Mouse (Mus musculus) G1E-ER4 (cell line): ENCODE data around the gene Atg5. TPM values are rescaled to one million over a fixed set of nuclear protein-coding genes. Genes with fewer than 3 reads are reported as not detected.

ENCODE experiments used
- GATA1 ChIP-seq: IDR thresholded peaks from one replicate; pipeline ENCODE4 v1.8.0; 2012; ENCODE audit warnings: low read length, inconsistent platforms
- polyA plus RNA-seq: library from polyadenylated mRNA; stranded (reverse); fragments of >175 nt; gene quantifications from 2 replicates; pipeline ENCODE4 v1.2.3, GENCODE M21; 2012

Gene Atg5
- polyA plus RNA-seq, 1 experiment = 5.0 TPM

- no peak for TF ChIP-seq GATA1
Measured at GRCm38 (mm10) chr10:44367043-44367442, 98.9 kb downstream of the Atg5 start.

DNA sequence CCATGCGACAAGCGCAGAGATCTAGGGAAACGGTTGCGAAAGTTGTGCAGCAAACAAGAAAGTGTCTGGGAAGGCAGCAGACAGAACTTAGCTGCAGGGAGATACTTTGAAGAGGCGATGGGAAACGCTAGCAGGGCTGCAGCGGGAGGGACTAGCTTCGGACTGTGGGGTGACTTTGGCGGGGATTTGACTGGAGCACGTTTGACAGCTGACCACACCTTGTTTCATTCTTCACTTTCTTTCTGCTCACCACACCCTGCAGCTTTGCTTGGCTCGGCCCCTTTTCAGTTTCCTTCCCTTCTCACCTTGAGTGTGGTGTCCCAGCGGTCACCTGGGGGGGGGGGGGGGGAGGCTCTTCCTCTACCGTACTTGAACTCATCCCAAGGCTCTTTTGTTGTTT, 100.4 kb downstream of the Atg5 start:
- TF ChIP-seq GATA1 = no peak

DNA sequence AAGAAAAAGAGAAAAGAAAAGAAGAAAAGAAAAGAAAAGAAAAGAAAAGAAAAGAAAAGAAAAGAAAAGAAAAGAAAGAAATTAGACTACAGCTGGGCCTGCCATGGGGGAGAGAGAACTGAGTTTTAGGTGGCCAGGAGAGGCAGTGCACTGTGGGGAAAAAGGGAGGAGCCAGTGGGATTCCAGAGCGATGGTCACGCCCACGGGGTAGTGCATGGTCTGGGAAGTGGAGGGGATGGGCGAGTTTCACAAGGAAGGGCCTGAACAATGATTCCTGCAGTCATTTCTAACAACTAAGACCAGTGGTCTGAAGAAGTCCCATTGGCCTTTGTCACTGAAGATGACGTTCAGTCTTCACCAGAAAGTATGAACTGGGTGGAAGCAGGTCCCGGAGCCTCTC, 102.5 kb downstream of the Atg5 start:
- TF ChIP-seq GATA1 = no peak

GRCm38 (mm10) chr10:44372210-44372609, 104.1 kb downstream of the Atg5 start:
- TF ChIP-seq GATA1 = no peak

- no peak for TF ChIP-seq GATA1
Measured at GRCm38 (mm10) chr10:44374678-44375077, 106.5 kb downstream of the Atg5 start.

- TF ChIP-seq GATA1 = no peak
Measured at GRCm38 (mm10) chr10:44375501-44375900, 107.3 kb downstream of the Atg5 start.

DNA sequence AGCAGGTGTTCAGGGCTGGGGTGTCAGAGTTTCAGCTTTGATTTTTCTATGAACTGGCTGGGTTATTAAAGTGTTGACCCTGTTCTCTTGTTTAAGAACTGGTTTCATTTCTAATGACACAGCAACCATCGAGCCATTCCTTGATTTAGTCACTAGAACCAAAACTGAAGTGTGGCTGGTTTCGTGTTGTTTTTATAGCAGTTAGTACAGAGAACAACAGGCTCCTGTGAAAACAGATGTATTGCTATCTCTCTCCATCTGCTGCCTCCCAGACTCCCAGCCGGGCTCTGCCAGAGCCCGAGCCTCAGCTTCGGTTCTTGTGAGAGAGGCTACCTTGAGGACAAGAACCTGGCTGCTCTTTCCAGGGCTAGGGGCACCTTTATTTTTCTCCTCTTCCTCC, 109.7 kb downstream of the Atg5 start:
- no peak for TF ChIP-seq GATA1

DNA sequence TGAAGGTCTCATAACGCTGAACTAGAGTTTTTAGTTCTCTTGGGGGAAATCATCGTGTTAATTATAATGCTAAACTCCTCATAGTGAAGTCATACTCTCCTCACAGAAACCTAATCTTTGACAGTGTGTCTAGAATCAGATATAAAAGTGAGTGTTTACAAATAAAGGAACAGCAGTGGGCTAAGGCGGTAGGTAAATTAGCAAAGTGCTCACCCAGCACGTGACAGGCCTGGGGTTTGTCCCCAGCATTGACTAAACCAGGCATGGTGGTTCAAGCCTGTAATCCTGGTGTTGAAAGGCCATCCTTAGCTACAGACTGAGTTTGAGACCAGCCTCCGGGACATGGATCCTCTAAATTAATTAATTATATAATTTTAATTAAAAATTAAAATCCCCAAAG, 110.2 kb downstream of the Atg5 start:
- TF ChIP-seq GATA1 = no peak

- no peak for TF ChIP-seq GATA1
Measured at GRCm38 (mm10) chr10:44380476-44381208, 112.5 kb downstream of the Atg5 start.

- TF ChIP-seq GATA1 = no peak
Measured at GRCm38 (mm10) chr10:44381397-44381796, 113.2 kb downstream of the Atg5 start.

DNA sequence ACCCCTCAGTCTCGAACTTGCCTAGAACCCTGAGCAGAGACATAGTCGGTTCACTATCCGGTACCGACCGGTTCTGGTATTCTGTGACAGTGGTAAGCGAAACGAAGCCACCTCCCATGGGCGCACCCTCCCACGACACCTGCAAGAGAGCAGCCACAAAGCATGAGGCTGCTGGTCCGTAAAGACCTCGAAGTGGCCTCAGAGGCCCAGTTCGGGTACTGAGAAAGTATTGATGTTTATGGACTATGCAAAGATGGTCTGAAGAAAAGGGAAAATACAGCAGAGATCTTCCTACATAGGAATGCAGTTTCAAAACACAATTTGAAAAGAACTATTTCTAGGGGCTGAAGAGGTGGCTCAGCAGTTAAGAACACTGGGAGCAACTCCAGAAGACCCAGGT, 113.8 kb downstream of the Atg5 start:
- TF ChIP-seq GATA1 = no peak

DNA sequence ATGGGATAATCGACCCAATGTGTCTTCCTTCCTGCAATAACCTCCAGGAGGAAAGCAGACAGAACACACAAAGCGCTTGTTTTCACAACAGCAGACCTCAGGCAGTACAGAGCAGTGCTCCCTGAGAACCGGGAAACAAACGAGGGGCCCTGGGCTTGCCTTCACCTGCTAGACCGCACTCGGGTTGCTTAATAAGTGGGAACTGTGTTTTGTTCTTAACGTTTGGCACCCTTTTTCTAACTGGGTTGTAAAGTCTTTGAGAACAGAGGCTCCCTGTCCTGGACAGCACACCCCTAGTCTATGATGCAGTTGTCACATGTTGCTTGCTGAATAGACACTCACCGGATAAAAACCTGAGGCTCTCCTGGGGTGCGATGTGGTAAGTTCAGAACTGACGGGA, 115.1 kb downstream of the Atg5 start:
- TF ChIP-seq GATA1 = no peak

- no peak for TF ChIP-seq GATA1
Measured at GRCm38 (mm10) chr10:44385227-44385626, 117.1 kb downstream of the Atg5 start.

DNA sequence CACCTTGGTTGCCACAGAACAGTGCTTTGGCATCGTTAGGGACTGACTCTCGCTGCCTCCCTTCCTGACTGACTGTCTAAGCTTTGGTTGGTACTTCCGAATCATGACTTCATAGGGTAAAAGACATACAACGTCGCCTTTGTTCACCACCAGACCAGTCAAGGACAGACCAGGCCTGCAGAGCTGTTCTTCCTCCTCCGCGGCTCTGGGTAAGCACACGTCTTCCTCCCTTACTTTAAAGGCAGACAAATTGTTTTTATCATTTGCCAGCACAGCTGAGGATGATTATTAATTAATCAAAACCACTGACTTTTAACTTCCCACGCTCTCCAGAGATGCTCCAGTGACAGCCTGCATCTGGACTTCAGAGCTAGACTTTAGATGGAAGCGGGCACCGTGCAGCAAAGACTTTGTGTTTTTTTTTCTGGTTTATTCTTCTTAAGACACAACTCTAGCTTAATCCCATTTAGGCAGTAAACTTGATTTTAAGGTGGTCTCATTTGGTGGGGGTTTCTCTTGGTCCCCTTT, 120.6 kb downstream of the Atg5 start:
- TF ChIP-seq GATA1 = no peak

DNA sequence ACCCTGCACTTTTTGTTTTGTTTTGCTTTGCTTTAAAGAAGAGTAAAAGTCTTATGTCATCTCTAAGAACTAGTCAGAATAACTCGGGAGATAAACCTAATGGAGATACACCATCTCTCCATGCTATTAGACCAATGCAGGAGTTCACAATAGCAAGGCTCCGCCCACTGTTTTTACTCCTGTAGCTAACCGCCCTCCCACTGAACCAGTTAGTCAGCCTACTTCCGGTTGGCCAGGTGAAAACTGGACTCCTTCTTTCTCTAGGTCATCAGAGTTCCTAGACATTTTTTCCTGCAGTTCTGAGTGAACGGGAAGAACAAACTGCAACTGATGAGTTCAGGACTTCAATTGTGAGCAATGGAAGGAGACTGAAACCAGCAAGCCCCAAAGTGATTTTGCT, 122.1 kb downstream of the Atg5 start:
- no peak for TF ChIP-seq GATA1

GRCm38 (mm10) chr10:44391509-44392290, 123.5 kb downstream of the Atg5 start:
- TF ChIP-seq GATA1 = no peak

- no peak for TF ChIP-seq GATA1
Measured at GRCm38 (mm10) chr10:44392855-44393254, 124.7 kb downstream of the Atg5 start.
